Mouse (Mus musculus) brain, embryonic 14.5 days (tissue): ENCODE measurements at regions not wholly inside any gene's neighbourhood (a gene's known extent, or its start where the extent isn't known, plus 50 kb on each side); places are given as distances from the start of the nearest gene placed in this dataset.

ENCODE experiments used
- DNase-seq: peaks from one replicate; pipeline ENCODE4 v3.0.0-alpha.2; 2011; ENCODE audit warnings: low read depth
- CTCF ChIP-seq: fragments of 200-500 bp; IDR thresholded peaks from 2 replicates; pipeline ENCODE4 v1.5.1; 2012; ENCODE audit warnings: inconsistent platforms, mild to moderate bottlenecking, moderate library complexity, borderline replicate concordance; ENCODE audit not compliant: insufficient read depth, insufficient read length; ENCODE audit errors: extremely low read depth
- POLR2A ChIP-seq: fragments of 200-500 bp; IDR thresholded peaks from 2 replicates; pipeline ENCODE4 v1.6.1; 2012; ENCODE audit warnings: mild to moderate bottlenecking, inconsistent platforms, borderline replicate concordance; ENCODE audit not compliant: poor library complexity, insufficient read depth, insufficient read length, severe bottlenecking; ENCODE audit errors: extremely low read depth

DNA sequence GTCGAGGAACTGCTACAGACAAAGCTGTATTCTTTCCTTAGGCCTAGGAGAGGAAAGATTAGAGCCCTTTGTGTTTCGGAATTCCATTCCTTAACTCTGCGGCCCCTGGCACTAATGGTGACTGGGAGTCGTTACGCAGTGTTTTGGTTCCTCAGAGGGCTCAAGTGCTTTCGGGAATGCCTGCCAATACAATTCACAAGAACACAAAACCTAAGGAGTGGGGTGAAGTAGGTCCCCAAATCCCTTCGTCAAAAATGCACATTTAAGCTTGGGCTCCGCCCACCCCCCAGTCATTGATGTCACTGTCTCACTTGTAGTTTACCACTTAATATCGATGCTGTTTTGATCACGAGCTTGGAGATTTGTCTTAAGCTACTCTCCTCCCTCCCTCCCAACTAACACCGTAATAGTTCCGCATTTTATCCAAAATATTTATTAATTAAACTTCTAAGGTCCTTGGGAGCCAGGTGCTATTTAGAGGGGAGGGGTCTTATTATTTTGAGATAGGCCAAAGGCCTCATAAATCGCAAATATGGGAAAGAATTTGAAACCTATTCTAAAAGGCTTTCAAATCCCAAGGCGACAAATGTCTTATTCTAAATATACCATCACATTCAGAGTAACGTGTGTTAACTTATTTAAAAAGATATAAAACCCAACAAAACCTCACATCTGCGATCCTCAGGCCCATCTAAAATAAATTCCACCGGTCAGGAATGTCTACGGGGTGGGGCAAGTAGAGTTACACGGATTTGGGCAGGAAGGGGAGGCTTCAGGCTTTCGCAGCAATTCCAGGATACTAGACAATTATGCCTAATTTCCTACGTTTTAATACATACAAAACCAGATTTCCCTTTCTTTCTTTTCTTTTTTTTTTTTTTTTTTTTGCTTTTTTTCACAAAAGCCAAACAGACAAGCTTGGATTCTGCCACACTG, 75.6 kb upstream of the Chd2 start:
- TF ChIP-seq POLR2A (0 out of 2 replicates have a peak, but pooled peaks have one; percentile 20), CTCF (no peak)
- DNase-seq = peak; percentile 93

DNA sequence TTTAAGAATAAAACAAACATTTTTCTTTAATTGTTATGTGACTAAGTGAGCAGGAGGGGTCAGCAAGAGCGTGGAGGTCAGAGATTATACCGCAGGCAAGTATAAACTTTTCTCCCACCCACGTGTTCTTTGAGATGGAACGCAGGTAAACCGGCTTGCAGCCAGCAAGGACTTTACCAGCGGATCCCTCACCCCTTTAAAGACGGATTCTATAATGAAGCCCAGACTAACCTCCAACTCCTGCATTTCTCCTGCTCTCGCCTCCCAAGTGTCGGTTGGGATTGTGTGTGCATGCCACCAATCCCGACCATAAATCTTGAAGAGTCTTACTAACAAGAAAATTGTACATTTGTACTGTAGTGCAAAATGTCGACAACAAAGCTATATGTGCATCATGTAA, 74.4 kb upstream of the Chd2 start:
- TF ChIP-seq POLR2A = no peak
- no peak for TF ChIP-seq CTCF
- peak; percentile 63 for DNase-seq

DNA sequence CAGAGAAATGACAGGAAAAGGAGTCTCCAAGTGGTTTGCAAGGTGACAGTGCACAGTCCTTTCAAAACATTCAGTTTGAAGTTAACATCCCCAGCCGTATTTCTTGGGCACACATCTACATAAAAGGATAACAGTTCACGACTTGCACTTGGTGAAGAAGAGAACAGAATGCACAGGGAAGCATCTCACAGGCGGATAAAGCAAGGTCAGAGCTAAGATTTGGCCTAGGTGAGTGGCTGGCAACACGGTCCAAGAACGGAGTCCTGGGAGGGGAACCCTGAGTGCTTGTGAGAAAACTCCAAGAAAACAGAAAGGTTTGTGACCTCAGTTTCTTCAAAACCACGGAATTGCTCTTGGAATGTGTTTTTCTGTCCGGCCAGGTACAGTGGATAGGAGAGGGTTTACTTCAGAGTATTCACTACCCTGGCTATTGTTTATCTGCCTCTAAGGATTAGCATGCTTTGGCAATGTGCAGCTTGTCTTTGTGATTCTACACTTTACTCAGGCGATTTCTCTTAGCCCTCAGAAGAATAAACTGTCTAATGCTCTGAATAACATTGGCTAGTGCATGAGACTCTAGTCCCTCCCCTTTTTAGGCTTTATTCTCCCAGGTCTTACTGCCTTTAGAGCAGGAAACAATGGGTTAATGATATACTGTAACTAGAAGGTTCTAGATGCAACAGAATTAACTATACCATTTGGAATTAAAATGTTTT, 73.4 kb upstream of the Chd2 start:
- DNase-seq = peak; percentile 65
- TF ChIP-seq CTCF (no peak), POLR2A (no peak)

DNA sequence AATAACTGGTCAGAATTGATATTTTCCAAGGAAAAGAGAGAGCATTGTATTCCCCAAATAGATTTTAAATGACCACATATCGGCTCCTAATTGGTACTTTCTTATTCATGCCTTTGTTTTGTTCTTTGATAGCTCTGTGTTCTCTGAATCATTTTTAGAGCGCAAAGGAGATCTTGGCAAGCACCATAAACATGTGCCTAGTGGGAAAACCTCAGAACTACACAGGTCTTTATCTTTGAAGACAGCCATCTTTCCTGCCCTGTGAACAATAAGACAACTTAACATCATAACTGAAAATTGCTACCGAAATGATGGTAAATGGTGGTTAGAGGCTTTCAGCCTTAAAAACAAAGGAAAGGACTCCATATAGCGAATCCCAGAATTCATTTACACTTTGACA, 72.7 kb upstream of the Chd2 start:
- TF ChIP-seq POLR2A (no peak), CTCF (no peak)
- DNase-seq = peak; percentile 77

DNA sequence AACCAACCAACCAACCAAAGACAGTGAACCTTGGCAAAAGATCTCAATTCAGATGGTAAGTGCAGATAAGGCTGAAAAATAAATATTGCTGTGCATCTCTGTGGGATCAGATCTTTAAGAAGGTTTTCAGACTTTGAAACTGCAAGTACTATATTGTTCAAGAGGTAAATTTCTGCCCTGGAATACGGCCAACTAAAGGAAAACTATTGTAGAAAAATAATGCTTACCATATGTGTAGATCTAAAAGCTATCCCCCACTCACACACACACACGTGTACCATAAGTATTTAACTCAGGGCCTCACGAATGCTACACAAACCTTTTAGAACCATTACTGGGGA, 71.1 kb upstream of the Chd2 start:
- TF ChIP-seq POLR2A (no peak), CTCF (no peak)
- DNase-seq = no peak

DNA sequence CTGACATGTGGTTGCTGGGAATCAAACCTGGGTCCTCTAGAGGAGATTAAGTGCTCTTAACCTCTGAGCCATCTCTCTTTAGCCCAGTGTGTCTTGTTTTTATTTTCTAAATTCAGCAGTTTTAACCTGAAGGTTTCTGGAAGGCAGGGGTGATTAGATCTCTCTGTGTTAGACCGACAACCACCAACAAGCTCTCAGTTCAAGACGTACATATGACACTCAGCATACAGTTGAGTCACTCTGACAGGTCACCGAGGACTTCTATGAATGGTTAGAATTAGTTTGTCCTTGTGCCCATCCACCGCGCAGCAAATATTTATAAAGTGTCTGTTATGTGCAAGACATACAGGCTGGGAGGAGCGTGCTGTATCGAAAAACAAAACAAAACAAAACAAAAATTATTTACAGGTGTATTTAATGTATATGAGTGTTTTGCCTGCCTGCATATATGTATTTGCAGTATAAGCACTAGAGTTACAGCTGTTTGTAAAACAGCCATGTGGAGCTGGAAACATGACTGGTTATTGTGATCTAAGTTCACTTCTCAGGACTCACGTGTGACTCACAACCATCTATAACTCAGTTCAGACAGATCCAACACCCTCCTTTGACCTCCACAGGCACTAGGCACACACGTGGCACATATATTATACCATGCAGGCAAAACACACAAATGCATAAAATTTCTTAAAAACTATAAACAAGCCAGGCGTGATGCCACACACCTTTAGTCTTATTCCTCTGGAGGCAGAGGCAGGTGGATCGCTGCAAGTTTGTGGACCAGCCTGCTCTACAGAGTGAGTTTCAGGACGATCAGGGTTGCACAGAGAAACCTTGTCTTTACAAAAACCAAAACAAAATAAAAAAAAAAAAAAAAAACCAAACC, 70.5 kb upstream of the Chd2 start:
- no peak for DNase-seq
- TF ChIP-seq POLR2A (no peak), CTCF (no peak)

DNA sequence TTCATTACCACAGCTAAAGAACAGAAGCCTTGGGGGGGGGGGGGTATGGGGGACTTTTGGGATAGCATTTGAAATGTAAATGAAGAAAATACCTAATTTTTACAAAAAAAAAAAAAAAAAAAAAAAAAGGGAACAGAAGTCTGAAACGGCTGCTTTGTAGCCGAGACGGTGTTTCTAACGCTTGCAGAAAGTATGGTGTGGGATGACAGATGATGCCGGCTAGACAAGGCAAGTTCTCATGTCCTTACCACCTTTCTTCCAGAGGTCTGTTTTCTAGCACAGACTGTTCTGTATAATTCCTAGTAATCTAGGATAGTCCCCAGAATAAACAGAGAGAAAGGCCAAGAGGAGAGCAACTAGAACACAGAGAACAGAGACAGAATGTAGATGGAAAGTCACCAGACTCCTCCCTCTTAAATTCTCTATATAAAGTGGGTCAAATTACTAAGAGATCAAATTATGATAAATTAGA, 67.2 kb upstream of the Chd2 start:
- DNase-seq = peak; percentile 75

DNA sequence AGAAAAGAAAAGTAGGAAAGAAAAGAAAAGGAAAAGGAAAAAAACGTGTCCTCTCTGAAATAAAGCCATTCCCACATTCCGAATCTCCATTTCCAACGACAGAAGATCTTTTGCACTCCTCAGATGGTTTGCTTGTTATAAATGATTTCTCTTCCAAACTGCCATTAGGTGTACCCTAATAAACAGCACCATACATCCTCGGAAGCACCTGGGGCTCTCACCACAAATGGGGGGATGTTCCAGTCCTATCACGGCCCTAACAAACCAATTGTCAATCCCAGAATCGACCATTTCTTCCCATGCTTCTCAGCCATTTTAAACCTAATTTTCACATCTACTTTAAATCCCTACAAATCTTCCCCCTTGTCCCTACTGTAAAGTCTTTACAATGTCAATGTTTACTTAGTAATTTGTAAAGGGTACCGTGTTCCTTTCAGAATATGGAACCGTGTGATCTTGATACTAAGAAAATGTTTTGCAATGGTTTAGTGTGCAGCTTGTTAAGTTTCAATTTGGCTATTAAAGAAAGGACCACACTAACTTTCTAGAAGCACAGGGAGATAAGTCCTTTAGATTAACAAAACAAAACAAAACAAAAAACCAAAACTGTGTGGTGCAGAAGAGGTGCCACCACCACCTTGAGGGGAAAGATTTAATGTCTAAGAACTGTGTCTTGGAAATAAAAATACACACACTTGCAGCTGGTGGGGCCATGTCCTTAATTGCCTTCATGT, 66.6 kb upstream of the Chd2 start:
- TF ChIP-seq CTCF = no peak
- no peak for TF ChIP-seq POLR2A
- peak; percentile 62 for DNase-seq

More for the DNA sequence above, 67.2 kb upstream of the Chd2 start:
- no peak for TF ChIP-seq CTCF
- no peak for TF ChIP-seq POLR2A

DNA sequence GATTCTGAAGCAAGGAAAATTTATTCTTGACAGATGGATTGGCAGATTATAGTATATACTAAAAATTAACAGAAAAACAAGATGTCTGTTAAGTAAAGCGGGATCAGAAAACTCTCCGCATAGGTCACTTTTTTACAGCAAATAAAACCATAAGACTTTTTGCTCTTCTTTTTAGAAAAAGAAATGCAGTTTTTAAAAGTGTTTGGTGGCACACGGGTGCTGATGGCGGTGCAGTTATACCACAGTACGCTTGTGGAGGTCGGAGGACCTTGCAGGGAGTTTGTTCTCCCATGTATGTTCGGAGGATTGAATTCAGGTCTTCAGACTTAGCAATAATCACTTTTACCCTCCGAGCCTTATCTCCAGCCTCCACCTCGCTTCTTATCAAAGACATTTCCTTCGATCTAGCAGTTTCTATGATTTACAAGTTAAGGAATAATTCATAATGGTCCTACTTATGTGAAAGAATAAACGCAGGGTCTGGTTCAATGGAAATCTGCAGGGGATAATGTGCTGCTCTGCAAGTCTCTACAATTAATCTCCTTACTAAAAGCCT, 65.9 kb upstream of the Chd2 start:
- no peak for TF ChIP-seq CTCF
- TF ChIP-seq POLR2A = no peak
- peak; percentile 77 for DNase-seq
